Mouse (Mus musculus): ENCODE data around the gene Erlin1. TPM values are rescaled to one million over a fixed set of nuclear protein-coding genes. Genes with fewer than 3 reads are reported as not detected.

Gene Erlin1
- total and polyA plus RNA-seq, 3 experiments = 9.7 to 26.6 (median 22.7) TPM

DNA sequence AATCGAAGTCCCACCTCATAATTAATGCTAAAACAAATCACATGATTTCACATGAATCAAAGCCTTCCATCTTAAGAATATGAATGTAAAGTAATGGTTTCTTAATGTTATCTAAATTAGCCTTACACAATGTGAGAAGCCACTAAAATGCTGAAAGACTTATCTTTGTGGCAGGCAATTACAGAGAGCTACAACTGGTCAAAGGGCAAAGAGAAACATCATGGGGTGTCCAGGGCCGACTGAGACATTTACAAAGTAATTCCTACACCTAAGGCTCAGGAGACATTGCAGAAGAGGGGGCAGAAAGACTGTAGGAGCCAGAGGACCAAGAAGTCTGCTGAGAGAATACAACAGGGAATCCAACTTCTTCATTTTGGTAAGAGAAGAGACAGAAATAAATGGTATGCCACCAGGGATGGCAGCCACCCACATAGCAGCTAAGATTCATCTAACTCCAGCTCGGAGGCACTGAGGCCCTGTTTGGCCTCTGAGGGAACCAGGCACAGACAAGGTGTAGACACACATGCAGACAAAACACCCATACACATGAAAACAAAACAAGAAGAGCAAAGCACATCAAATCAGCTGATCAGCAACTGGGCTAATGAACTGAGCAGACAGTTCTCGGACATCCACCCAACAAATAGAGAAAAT, 14.3 kb downstream of the Erlin1 start:
- no peak for TF ChIP-seq SIN3A (IDR thresholded peaks at IDR 0.05; ENCODE audit: low read length)
- TF ChIP-seq UBTF (IDR thresholded peaks at IDR 0.05; ENCODE audit: low read depth, low read length) = no peak
- TF ChIP-seq NELFE (IDR thresholded peaks at IDR 0.05; ENCODE audit: low read depth, low read length) = no peak
- no peak for TF ChIP-seq USF2 (conservative IDR thresholded peaks at IDR 0.05; ENCODE audit: low read depth, low read length)
- TF ChIP-seq CHD1 (IDR thresholded peaks at IDR 0.05; ENCODE audit: low read depth, low read length) = no peak
- no peak for TF ChIP-seq ZC3H11A (IDR thresholded peaks at IDR 0.05; ENCODE audit: low read depth, low read length)
- no peak for TF ChIP-seq POLR2AphosphoS2 (IDR thresholded peaks at IDR 0.05; ENCODE audit: low read depth, low read length)
- TF ChIP-seq POLR2A (IDR thresholded peaks at IDR 0.05; ENCODE audit: low read depth, low read length) = no peak
- no peak for TF ChIP-seq MEF2A (IDR thresholded peaks at IDR 0.05; ENCODE audit: borderline replicate concordance, low read depth, low read length)
- no peak for TF ChIP-seq ZMIZ1 (IDR thresholded peaks at IDR 0.05; ENCODE audit: low read depth, low read length)
- TF ChIP-seq MAX (IDR thresholded peaks at IDR 0.05; ENCODE audit: low read length) = no peak
- no peak for TF ChIP-seq ZKSCAN1 (IDR thresholded peaks at IDR 0.05; ENCODE audit: borderline replicate concordance, low read depth, low read length)
- no peak for TF ChIP-seq ELF1 (IDR thresholded peaks at IDR 0.05; ENCODE audit: low read depth, low read length)
- TF ChIP-seq MAZ (IDR thresholded peaks at IDR 0.05; ENCODE audit: low read depth, low read length) = no peak
- TF ChIP-seq ZNF384 (IDR thresholded peaks at IDR 0.05; ENCODE audit: low read depth, low read length) = no peak
- no peak for TF ChIP-seq MXI1 (IDR thresholded peaks at IDR 0.05; ENCODE audit: low read depth, low read length)
- no peak for TF ChIP-seq MYC (IDR thresholded peaks at IDR 0.05; ENCODE audit: low read depth, low read length)
- no peak overlapping the region for H3K4me2 ChIP-seq (ENCODE audit: insufficient read depth, low read depth, poor library complexity, severe bottlenecking)
- H3K27me3 ChIP-seq (replicated peaks) = no peaks in the 10 kb centered on the region
- H3K9me3 ChIP-seq (replicated peaks; ENCODE audit: low read length) = no peaks in the 10 kb centered on the region
- H3K79me2 ChIP-seq (replicated peaks; ENCODE audit: control insufficient read depth, extremely low read depth, insufficient read depth, poor library complexity, severe bottlenecking) = no peaks in the 10 kb centered on the region
- no peak overlapping the region for H3K4me3 ChIP-seq (replicated peaks in 1 of 3; ENCODE audit: low read depth in 2 of 3, low read length in 2 of 3, poor library complexity in 1 of 3)
- DNase-seq (ENCODE audit: extremely low read depth) = no peak
- H3K36me3 ChIP-seq (replicated peaks in 1 of 2; ENCODE audit: control insufficient read depth in 1 of 2, insufficient read depth in 1 of 2, low read length in 1 of 2) = peaks cover 41 to 64% of the 10 kb centered on the region in 2 experiments
- H3K4me1 ChIP-seq (ENCODE audit: control insufficient read depth in 1 of 2, insufficient read depth in 2 of 2) = peaks cover 0 to 17% of the 10 kb centered on the region in 2 experiments; a peak in 1 of 4 replicates
- no peak overlapping the region for H3K27ac ChIP-seq (ENCODE audit: insufficient read depth, low read depth)
- no peak overlapping the region for H3K9ac ChIP-seq (ENCODE audit: insufficient read depth, low read depth)
- dilution Hi-C loops (cut with MboI; ENCODE audit: extremely low pct_ligation_motif_present, extremely low pct_unique_long_range_greater_than_20kb, low sequenced_read_pairs) (no loop called here), in situ Hi-C loops (cut with MboI; ENCODE audit: low pct_ligation_motif_present, low pct_unique_long_range_greater_than_20kb, low sequenced_read_pairs) (no loop called here)

DNA sequence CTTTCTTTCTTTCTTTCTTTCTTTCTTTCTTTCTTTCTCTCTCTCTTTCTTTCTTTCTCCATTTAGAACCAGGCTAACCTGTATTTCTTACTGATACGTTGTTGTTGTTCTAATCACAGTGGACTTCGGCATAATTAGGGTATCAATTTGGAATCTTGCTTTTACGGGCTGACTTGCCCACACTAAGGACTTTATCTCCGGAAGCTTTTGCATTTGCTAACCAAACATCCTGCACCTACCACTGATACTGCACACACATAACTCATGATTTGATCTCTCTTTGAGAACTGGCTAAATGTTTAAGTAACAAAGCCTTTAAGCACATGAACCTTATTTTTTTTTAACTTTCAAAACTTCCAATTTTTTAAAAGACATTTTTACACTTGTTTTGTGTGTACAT, 19.2 kb downstream of the Erlin1 start:
- no peaks in the 10 kb centered on the region for H3K27me3 ChIP-seq (replicated peaks)
- in situ Hi-C loops (cut with MboI; ENCODE audit: low pct_ligation_motif_present, low pct_unique_long_range_greater_than_20kb, low sequenced_read_pairs) (no loop called here), dilution Hi-C loops (cut with MboI; ENCODE audit: extremely low pct_ligation_motif_present, extremely low pct_unique_long_range_greater_than_20kb, low sequenced_read_pairs) (no loop called here)
- no peak for DNase-seq (ENCODE audit: extremely low read depth)
- H3K4me2 ChIP-seq (ENCODE audit: insufficient read depth, low read depth, poor library complexity, severe bottlenecking) = no peak overlapping the region
- H3K9ac ChIP-seq (ENCODE audit: insufficient read depth, low read depth) = no peak overlapping the region
- H3K79me2 ChIP-seq (replicated peaks; ENCODE audit: control insufficient read depth, extremely low read depth, insufficient read depth, poor library complexity, severe bottlenecking) = no peaks in the 10 kb centered on the region
- H3K4me3 ChIP-seq (replicated peaks in 1 of 3; ENCODE audit: low read depth in 2 of 3, low read length in 2 of 3, poor library complexity in 1 of 3) = no peak overlapping the region
- no peak overlapping the region for H3K27ac ChIP-seq (ENCODE audit: insufficient read depth, low read depth)
- TF ChIP-seq ZKSCAN1 (IDR thresholded peaks at IDR 0.05; ENCODE audit: borderline replicate concordance, low read depth, low read length) (no peak), RAD21 (IDR thresholded peaks at IDR 0.05; ENCODE audit: low read depth, low read length) (no peak), PAX5 (IDR thresholded peaks at IDR 0.05; ENCODE audit: low read length) (no peak), MEF2A (IDR thresholded peaks at IDR 0.05; ENCODE audit: borderline replicate concordance, low read depth, low read length) (no peak), MXI1 (IDR thresholded peaks at IDR 0.05; ENCODE audit: low read depth, low read length) (no peak), NELFE (IDR thresholded peaks at IDR 0.05; ENCODE audit: low read depth, low read length) (no peak), ZNF384 (IDR thresholded peaks at IDR 0.05; ENCODE audit: low read depth, low read length) (no peak), USF2 (conservative IDR thresholded peaks at IDR 0.05; ENCODE audit: low read depth, low read length) (no peak), SMC3 (IDR thresholded peaks at IDR 0.05; ENCODE audit: low read depth, low read length) (no peak), RCOR1 (conservative IDR thresholded peaks at IDR 0.05; ENCODE audit: low read depth, low read length) (no peak), BHLHE40 (IDR thresholded peaks at IDR 0.05; ENCODE audit: low read depth, low read length) (no peak), CHD2 (IDR thresholded peaks at IDR 0.05; ENCODE audit: low read length) (no peak), CTCF (conservative IDR thresholded peaks at IDR 0.05 in 1 of 2, IDR thresholded peaks at IDR 0.05 in 1 of 2; ENCODE audit: low read depth in 2 of 2, low read length in 2 of 2) (no peak), NRF1 (IDR thresholded peaks at IDR 0.05; ENCODE audit: low read depth, low read length) (no peak), ELF1 (IDR thresholded peaks at IDR 0.05; ENCODE audit: low read depth, low read length) (no peak), ZC3H11A (IDR thresholded peaks at IDR 0.05; ENCODE audit: low read depth, low read length) (no peak), TCF12 (IDR thresholded peaks at IDR 0.05; ENCODE audit: low read depth, low read length) (no peak), EP300 (IDR thresholded peaks at IDR 0.05; ENCODE audit: low read length) (no peak), GABPA (IDR thresholded peaks at IDR 0.05; ENCODE audit: insufficient replicate concordance, low read depth, low read length) (no peak), USF1 (IDR thresholded peaks at IDR 0.05; ENCODE audit: low read depth, low read length) (no peak)
- H3K4me1 ChIP-seq (ENCODE audit: control insufficient read depth in 1 of 2, insufficient read depth in 2 of 2) = peaks cover 0 to 58% of the 10 kb centered on the region in 2 experiments; a peak in 2 of 4 replicates
- no peaks in the 10 kb centered on the region for H3K9me3 ChIP-seq (replicated peaks; ENCODE audit: low read length)
- H3K36me3 ChIP-seq (replicated peaks in 1 of 2; ENCODE audit: control insufficient read depth in 1 of 2, insufficient read depth in 1 of 2, low read length in 1 of 2) = peaks cover 34 to 45% of the 10 kb centered on the region in 2 experiments
